Mouse (Mus musculus): ENCODE measurements around the gene Ppp1r2.

DNA sequence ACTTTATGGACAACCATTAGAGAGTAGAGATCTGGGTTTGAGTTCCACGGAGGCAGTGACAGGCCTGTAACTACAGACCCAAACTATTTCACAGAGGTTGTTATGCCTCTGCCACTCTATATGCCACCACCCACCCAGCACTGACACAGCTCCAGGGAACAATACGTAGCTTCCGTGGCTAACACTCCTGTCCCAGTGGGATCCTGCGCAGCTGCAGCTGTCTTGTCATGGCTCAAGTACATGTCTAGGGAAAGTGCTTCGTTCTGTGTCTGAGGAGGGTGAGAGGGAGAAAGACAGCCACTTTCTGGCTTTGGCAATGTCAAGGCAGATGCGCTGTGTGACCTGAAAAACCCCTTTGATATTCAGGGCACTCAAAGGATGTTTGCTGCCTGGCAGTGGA, 61.6 kb downstream of the Ppp1r2 start:
- TF ChIP-seq CTCF (IDR thresholded peaks at IDR 0.05; ENCODE audit: control insufficient read depth, insufficient read depth, insufficient replicate concordance, low read depth, low read length) (no peak), POLR2A (IDR thresholded peaks at IDR 0.05; ENCODE audit: control insufficient read depth, low read depth, low read length) (no peak)
